Mouse (Mus musculus) heart, adult 18-20 months (tissue): ENCODE measurements around the gene Gng11. TPM values are rescaled to one million over a fixed set of nuclear protein-coding genes. Genes with fewer than 3 reads are reported as not detected.

ENCODE experiments used
- total RNA-seq, 2 experiments: library from RNA; stranded (reverse); gene quantifications; 2 replicates each; pipeline ENCODE4 v1.2.3; 2021

Gng11 gene
- total RNA-seq, 2 experiments from 2014 or later, result 46.4 to 64.5 TPM

Other genes with a start within 250 kb of the Gng11 start
- not detected for gene Calcr, start 239.2 kb upstream of the Gng11 start, total RNA-seq
- 1 to 10 TPM in 1 of 2 experiments, under 1 TPM in 1; 0.62 to 2.1 TPM for gene Tfpi2, start 15.0 kb upstream of the Gng11 start, total RNA-seq
- gene Gngt1, start 10.1 kb upstream of the Gng11 start, total RNA-seq, result not detected
- gene Bet1, start 83.1 kb downstream of the Gng11 start, total RNA-seq, result 10 to 100 TPM; 24.8 to 27.2 TPM